Comparison of ENCODE assay signal across 26 mouse cellular contexts in the genomic region with DNA sequence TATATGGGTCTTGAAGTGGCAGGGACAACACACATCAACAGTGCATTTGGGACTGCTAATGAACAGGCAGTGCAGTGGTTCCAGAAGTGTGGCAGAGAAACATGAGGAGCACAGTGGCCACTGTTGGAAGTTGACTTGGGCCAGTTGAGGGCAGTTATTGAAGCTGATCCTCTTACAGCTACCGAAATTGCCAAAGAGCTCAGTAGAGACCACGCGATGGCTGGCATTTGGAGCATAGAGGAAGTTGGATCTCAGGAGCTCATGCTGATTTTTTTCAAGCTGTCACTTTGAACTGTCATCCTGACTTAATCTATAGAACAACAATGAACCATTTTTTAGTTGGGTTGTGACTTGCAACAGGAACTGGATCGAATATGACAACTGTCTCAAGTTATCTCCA.
"Had no signal": no experiment of that assay in that cellular context is flagged by ENCODE, and none has a peak within 500 bp of the region (broad histone marks: within the 10 kb centered on the region; RNA-seq: fewer than 3 reads in every experiment).

No protein-coding gene starts in this region.

- H3K4me3 ChIP-seq: gastrocnemius, adult 2 months; heart, adult 2 months; heart, embryonic 13.5 days; heart, embryonic 15.5 days; hindbrain, embryonic 13.5 days; hindbrain, embryonic 15.5 days; kidney, embryonic 15.5 days; limb, embryonic 10.5 days; limb, embryonic 12.5 days had no signal

- H3K27ac ChIP-seq: gastrocnemius, adult 2 months; heart, adult 2 months; heart, embryonic 13.5 days; heart, embryonic 15.5 days; hindbrain, embryonic 13.5 days; hindbrain, embryonic 15.5 days; hindbrain, postnatal 0 days; kidney, embryonic 15.5 days; kidney, postnatal 0 days; limb, embryonic 10.5 days; limb, embryonic 12.5 days had no signal

- H3K27me3 ChIP-seq: heart, embryonic 13.5 days; heart, embryonic 15.5 days; hindbrain, embryonic 13.5 days; hindbrain, embryonic 15.5 days; kidney, embryonic 15.5 days; limb, embryonic 12.5 days had no signal

- DNase-seq: gastrocnemius, adult 2 months; gastrocnemius, postnatal 10 days; gastrocnemius, postnatal 25 days; heart, adult 2 months; heart, postnatal 14 days; heart, postnatal 36 days; kidney, adult 11 months; kidney, adult 2 months; kidney, adult 9 months; kidney, postnatal 14 days; kidney, postnatal 36 days; layer of hippocampus, adult 9-11 months; layer of hippocampus, postnatal 36 days; liver had no signal

- H3K36me3 ChIP-seq: heart, embryonic 13.5 days; heart, embryonic 15.5 days; hindbrain, embryonic 13.5 days; hindbrain, embryonic 15.5 days; kidney, embryonic 15.5 days; limb, embryonic 10.5 days; limb, embryonic 12.5 days had no signal

- H3K9ac ChIP-seq: heart, embryonic 13.5 days; heart, embryonic 15.5 days; hindbrain, embryonic 13.5 days; hindbrain, embryonic 15.5 days; kidney, embryonic 15.5 days; limb, embryonic 12.5 days had no signal

- H3K4me2 ChIP-seq: heart, embryonic 11.5 days; heart, embryonic 13.5 days; heart, embryonic 15.5 days; hindbrain, embryonic 13.5 days; hindbrain, embryonic 15.5 days; kidney, embryonic 15.5 days; limb, embryonic 12.5 days; liver, embryonic 11.5 days had no signal

- H3K9me3 ChIP-seq: heart, embryonic 13.5 days; heart, embryonic 15.5 days; hindbrain, embryonic 13.5 days; hindbrain, embryonic 15.5 days; kidney, embryonic 15.5 days; limb, embryonic 10.5 days; limb, embryonic 12.5 days had no signal

- H3K4me1 ChIP-seq: hindbrain, embryonic 15.5 days; kidney, embryonic 15.5 days had no signal

- ATAC-seq: hindbrain, postnatal 0 days; intestine, embryonic 16.5 days had no signal
